Mouse (Mus musculus) CD4-positive, CD25-positive, alpha-beta regulatory T cell, adult 9 weeks (primary cell): ENCODE results near the gene Dlec1. TPM values are rescaled to one million over a fixed set of nuclear protein-coding genes. Genes with fewer than 3 reads are reported as not detected.

Experiments
- polyA plus RNA-seq: library from polyadenylated mRNA; unstranded; fragments of 100-300 nt; shearing (Covaris generic); gene quantifications from one replicate; pipeline ENCODE4 v1.2.1, GENCODE M21; 2017

Gene Dlec1
- polyA plus RNA-seq, result 0.65 TPM

GRCm38 (mm10) chr9:119101992-119102782, at the start of gene Dlec1:
Gene Dlec1, plus strand, starts transcription at chr9:119102478.

GRCm38 (mm10) chr9:119093419-119094295, 8.6 kb upstream of the Dlec1 start, which contains the start of gene Plcd1:
Gene Plcd1, minus strand, starts transcription at chr9:119093502.

GRCm38 (mm10) chr9:119156278-119157201, 54.3 kb downstream of the Dlec1 start, which contains the start of gene Acaa1b:
Gene Acaa1b, minus strand, starts transcription at chr9:119157093.

GRCm38 (mm10) chr9:119158861-119159260, 56.6 kb downstream of the Dlec1 start, which contains the start of gene Gm47289:
Gene Gm47289, plus strand, starts transcription at chr9:119159161.

Other genes starting within 250 kb of the Dlec1 start
- gene Ctdspl, start 176.0 kb upstream of the Dlec1 start, polyA plus RNA-seq, result 0.45 TPM
- gene Vill, start 49.7 kb upstream of the Dlec1 start, polyA plus RNA-seq, result 30.6 TPM
- gene Plcd1, start 9.0 kb upstream of the Dlec1 start, polyA plus RNA-seq, result 3.3 TPM
- gene Acaa1b, start 54.6 kb downstream of the Dlec1 start, polyA plus RNA-seq, result not detected
- gene Gm47289, start 56.7 kb downstream of the Dlec1 start, polyA plus RNA-seq, result not detected
- not detected for gene Slc22a13, start 106.6 kb downstream of the Dlec1 start, polyA plus RNA-seq
- 5.0 TPM for gene Oxsr1, start 219.9 kb downstream of the Dlec1 start, polyA plus RNA-seq
- gene Acaa1a, start 237.2 kb downstream of the Dlec1 start, polyA plus RNA-seq, result 40.7 TPM
- 111 TPM for gene Myd88, start 238.9 kb downstream of the Dlec1 start, polyA plus RNA-seq